Comparison of ENCODE assay signal across 26 mouse cellular contexts in the genomic region with DNA sequence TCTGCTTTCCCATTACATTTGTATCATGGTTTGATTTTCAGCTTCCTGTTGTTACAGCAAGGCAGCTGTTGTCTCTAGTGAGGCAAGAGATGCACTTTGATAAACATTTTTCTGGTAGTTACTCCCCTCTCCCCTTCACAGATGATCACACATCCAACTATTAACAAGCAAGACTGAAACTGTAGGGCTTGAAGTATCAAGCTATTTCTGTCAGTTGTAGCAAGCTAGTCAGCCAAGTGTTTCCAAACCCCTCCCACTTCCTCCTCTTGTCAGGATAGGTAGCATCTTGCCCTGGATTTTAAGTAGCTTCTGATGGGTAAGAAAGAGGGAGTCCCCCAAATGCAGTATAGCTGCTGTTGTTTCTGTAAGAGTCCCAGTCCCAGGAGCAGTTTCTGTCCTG. TPM values are rescaled to one million over a fixed set of nuclear protein-coding genes. Genes with fewer than 3 reads are reported as not detected.
DNase-seq lines count a peak whose midpoint lies in the region; ATAC-seq and TF ChIP-seq lines count a peak whose summit lies in the region.
"Had no signal": no experiment of that assay in that cellular context is flagged by ENCODE, and none has a peak within 500 bp of the region (broad histone marks: within the 10 kb centered on the region; RNA-seq: fewer than 3 reads in every experiment).

No protein-coding gene starts in this region.

- ATAC-seq in lung, postnatal 0 days, result no peak
- ATAC-seq: forebrain, embryonic 16.5 days; midbrain, embryonic 15.5 days had no signal

- no peak overlapping the region for H3K9ac ChIP-seq in lung, postnatal 0 days (replicated peaks; ENCODE audit: low read depth)
- H3K9ac ChIP-seq: embryonic facial prominence, embryonic 15.5 days; hindbrain, embryonic 13.5 days; midbrain, embryonic 15.5 days; neural tube, embryonic 12.5 days had no signal

- H3K27me3 ChIP-seq in lung, postnatal 0 days (replicated peaks; ENCODE audit: insufficient read depth, low read length), result no peaks in the 10 kb centered on the region
- H3K27me3 ChIP-seq in small intestine, adult 2 months (ENCODE audit: control insufficient read depth, insufficient read depth, low read length), result no peaks in the 10 kb centered on the region
- H3K27me3 ChIP-seq: embryonic facial prominence, embryonic 15.5 days had no signal

- no peak overlapping the region for H3K4me3 ChIP-seq in lung, postnatal 0 days (ENCODE audit: low read depth, low read length)
- H3K4me3 ChIP-seq in lung, adult 2 months (replicated peaks; ENCODE audit: extremely low read depth, low read depth, low read length), result no peak overlapping the region
- H3K4me3 ChIP-seq in small intestine, adult 2 months (ENCODE audit: low read depth, low read length), result no peak overlapping the region
- H3K4me3 ChIP-seq: embryonic facial prominence, embryonic 15.5 days; gastrocnemius, adult 2 months; hindbrain, embryonic 13.5 days; left cerebral cortex, adult 2 months; midbrain, embryonic 15.5 days; neural tube, embryonic 12.5 days had no signal

- H3K9me3 ChIP-seq in lung, postnatal 0 days (ENCODE audit: low read length), result no peaks in the 10 kb centered on the region
- H3K9me3 ChIP-seq: embryonic facial prominence, embryonic 15.5 days; hindbrain, embryonic 13.5 days; midbrain, embryonic 15.5 days; neural tube, embryonic 12.5 days had no signal

- H3K27ac ChIP-seq in lung, postnatal 0 days (ENCODE audit: low read length), result peak overlapping the region; percentile 29; the same call in 1 of the 2 replicates
- H3K27ac ChIP-seq in small intestine, adult 2 months (ENCODE audit: insufficient read depth, low read depth, low read length), result 0 out of 2 replicates have a peak overlapping the region, but pooled peaks have one; percentile 55
- H3K27ac ChIP-seq: embryonic facial prominence, embryonic 15.5 days; gastrocnemius, adult 2 months; midbrain, embryonic 15.5 days; neural tube, embryonic 12.5 days had no signal

- TF ChIP-seq EP300 in lung, postnatal 0 days (IDR thresholded peaks at IDR 0.05), result no peak

- H3K36me3 ChIP-seq in lung, postnatal 0 days (ENCODE audit: insufficient read depth, low read length), result no peaks in the 10 kb centered on the region
- H3K36me3 ChIP-seq in small intestine, adult 2 months (ENCODE audit: control insufficient read depth, insufficient read depth, low read length), result peaks cover 6% of the 10 kb centered on the region
- H3K36me3 ChIP-seq: embryonic facial prominence, embryonic 15.5 days; hindbrain, embryonic 13.5 days; midbrain, embryonic 15.5 days; neural tube, embryonic 12.5 days had no signal

- no peak for TF ChIP-seq POLR2A in lung, adult 2 months (IDR thresholded peaks at IDR 0.05; ENCODE audit: borderline replicate concordance, extremely low read depth, low read depth, low read length)
- no peak for TF ChIP-seq POLR2A in small intestine, adult 2 months (IDR thresholded peaks at IDR 0.05; ENCODE audit: low read depth, low read length)

- DNase-seq in lung, postnatal 0 days (ENCODE audit: low spot score), result peak; percentile 26
- DNase-seq in lung, adult 2 months, result no peak
- DNase-seq in B cell, adult 2 months, result peak; percentile 49 to 62
- peak; percentile 33 for DNase-seq in adipocyte (ENCODE audit: low spot score)
- DNase-seq in natural killer cell, adult 2 months (ENCODE audit: low spot score in 2 of 2), result no peak
- no peak for DNase-seq in frontal cortex, postnatal 14 days (ENCODE audit: low spot score in 2 of 2)
- DNase-seq: adrenal gland, postnatal 36 days; cerebellum, adult 2 months; cerebellum, postnatal 36 days; gastrocnemius, adult 2 months; heart, postnatal 14 days; kidney, adult 9 months; kidney, postnatal 25 days; left cerebral cortex, postnatal 4 days; lung, postnatal 10 days; spleen, adult 18-20 months; thymus, postnatal 36 days had no signal

- no peak for TF ChIP-seq CTCF in lung, postnatal 0 days (IDR thresholded peaks at IDR 0.05)
- TF ChIP-seq CTCF in lung, adult 2 months (IDR thresholded peaks at IDR 0.05; ENCODE audit: insufficient read depth, low read length), result no peak
- TF ChIP-seq CTCF in small intestine, adult 2 months (IDR thresholded peaks at IDR 0.05; ENCODE audit: extremely low read depth, insufficient read length, insufficient replicate concordance, low read depth, low read length), result no peak

- no peak overlapping the region for H3K4me2 ChIP-seq in lung, postnatal 0 days (replicated peaks; ENCODE audit: low read depth, low read length)
- H3K4me2 ChIP-seq: embryonic facial prominence, embryonic 15.5 days; heart, embryonic 11.5 days; hindbrain, embryonic 13.5 days; midbrain, embryonic 15.5 days; neural tube, embryonic 12.5 days had no signal

- H3K4me1 ChIP-seq in lung, postnatal 0 days (ENCODE audit: insufficient read depth, low read depth, low read length), result no peaks in the 10 kb centered on the region
- H3K4me1 ChIP-seq in lung, adult 2 months (ENCODE audit: control insufficient read depth, insufficient read depth, low read length), result 0 out of 2 replicates have a peak, but pooled peaks cover 5% of the 10 kb centered on the region
- H3K4me1 ChIP-seq in small intestine, adult 2 months (ENCODE audit: control insufficient read depth, insufficient read depth, insufficient read length, low read length), result peaks cover 2% of the 10 kb centered on the region; the same call in 1 of the 2 replicates

RNA-seq across cellular contexts. Expression of gene Il17ra, which starts 6.7 kb away (rescaled TPM):
- 9.5 and 10.5 TPM in 2 replicates for polyA plus RNA-seq in lung, postnatal 0 days (2015; fragmentation: Nextera tagmentation; extraction: Ambion mirVana)
- polyA plus RNA-seq in lung, adult 2 months (2012; rRNA removed), result 26.4 and 36.4 TPM in 2 replicates
- polyA plus RNA-seq in small intestine, adult 2 months (2012; rRNA removed), result 8.4 and 18.7 TPM in 2 replicates

RNA-seq across cellular contexts. Expression of gene Tmem121b, which starts 23.8 kb away (rescaled TPM):
- 0.52 and 0.58 TPM in 2 replicates for polyA plus RNA-seq in lung, postnatal 0 days (2015; fragmentation: Nextera tagmentation; extraction: Ambion mirVana)
- 2.3 and 2.8 TPM in 2 replicates for polyA plus RNA-seq in lung, adult 2 months (2012; rRNA removed)
- 0.04 TPM in 1 of 2 replicates, not detected in the other for polyA plus RNA-seq in small intestine, adult 2 months (2012; rRNA removed)
- polyA plus RNA-seq: liver, adult 2 months had no signal

Comparison
In these comparisons a context has a peak if more than half of its experiments do, and no peak if none do; other contexts are left out.
1. DNase-seq: peak in lung, postnatal 0 days (single experiment), B cell, adult 2 months (2 of 2) and adipocyte (single experiment); none in lung, adult 2 months (single experiment), natural killer cell, adult 2 months (0 of 2) and frontal cortex, postnatal 14 days (0 of 2).